Mouse (Mus musculus): ENCODE measurements around the gene Pfkfb4.

DNA sequence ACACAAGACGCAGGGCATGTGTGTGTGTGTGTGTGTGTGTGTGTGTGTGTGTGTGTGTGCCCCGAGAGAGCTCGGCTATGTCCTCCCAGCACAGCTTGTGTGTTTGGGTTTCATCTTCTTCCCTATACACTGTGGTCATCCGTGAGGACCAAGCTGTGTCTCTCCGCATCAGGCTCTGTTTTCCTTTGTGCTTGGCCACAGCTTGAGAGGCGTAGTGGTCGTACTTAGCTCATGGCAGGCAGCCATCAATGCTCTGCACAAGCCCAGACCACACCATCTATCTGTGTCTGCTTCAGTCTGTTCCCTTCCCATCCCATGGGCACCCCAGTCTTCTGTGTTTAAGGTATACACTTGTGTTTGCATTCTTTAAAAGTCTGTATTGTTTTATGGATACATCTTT is 49.8 kb downstream of the Pfkfb4 start:
- TF ChIP-seq ZNF384 (IDR thresholded peaks at IDR 0.05; ENCODE audit: low read depth, low read length) (no peak), MAFK (IDR thresholded peaks at IDR 0.05; ENCODE audit: insufficient read depth, low read depth, low read length) (no peak)
